Mouse (Mus musculus) left cerebral cortex, adult 8-10 months (tissue): Measurements from ENCODE around the gene Pik3r2. TPM values are rescaled to one million over a fixed set of nuclear protein-coding genes. Genes with fewer than 3 reads are reported as not detected.

ENCODE experiments used
- DNase-seq, 2 experiments: peaks; one replicate each; pipeline ENCODE4 v3.0.0; 2022; ENCODE audit warnings: low spot score in 2 of 2
- total RNA-seq, 4 experiments: library from RNA; stranded (reverse); gene quantifications; 2 replicates each; pipeline ENCODE4 v1.2.4; 2022

Pik3r2 gene
- total RNA-seq, 4 experiments from 2014 or later: 143 to 151 (median 149) TPM

DNA sequence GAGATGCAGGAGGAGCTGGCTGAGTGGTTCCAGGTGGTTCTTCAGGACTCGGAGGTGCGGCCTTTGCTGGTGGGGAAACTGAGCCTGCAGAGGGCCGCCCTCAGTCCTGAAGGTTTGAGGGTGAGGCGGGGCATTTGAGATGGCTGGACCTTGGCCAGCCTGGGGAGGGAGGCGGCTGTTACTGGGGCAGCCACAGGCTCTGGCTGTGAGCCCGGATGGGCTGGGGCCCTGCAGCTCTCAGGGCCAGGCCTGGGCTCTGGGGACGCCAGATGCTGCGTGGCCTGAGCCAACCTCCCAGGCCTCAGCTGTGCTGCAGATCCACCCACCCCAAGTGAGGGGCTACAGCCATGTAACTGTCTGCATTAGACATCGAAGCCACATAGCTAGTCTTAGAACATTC lies 2.7 kb downstream of the Pik3r2 start:
- DNase-seq: peak in 1 of 2 experiments; percentile 82

DNA sequence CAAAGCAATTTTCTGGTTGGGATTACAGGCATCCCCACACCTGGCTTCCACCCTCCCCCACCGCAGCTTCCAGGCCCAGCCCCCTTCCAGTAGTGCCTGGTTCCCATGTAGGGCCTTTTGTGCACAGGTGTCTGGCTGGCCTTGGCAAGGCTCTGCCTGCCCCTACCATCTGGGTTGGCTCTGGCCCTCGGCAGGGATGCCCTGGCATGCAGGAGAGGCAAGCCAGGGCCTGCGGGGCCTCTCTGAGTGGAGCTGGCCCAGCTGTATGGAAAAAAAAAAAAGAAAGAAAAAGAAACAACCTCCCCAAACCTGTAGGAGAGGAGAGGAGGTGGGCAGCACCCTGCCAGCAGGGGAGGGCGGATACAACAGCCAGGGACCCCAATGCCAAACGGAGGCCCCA lies 3.1 kb downstream of the Pik3r2 start:
- no peak for DNase-seq

DNA sequence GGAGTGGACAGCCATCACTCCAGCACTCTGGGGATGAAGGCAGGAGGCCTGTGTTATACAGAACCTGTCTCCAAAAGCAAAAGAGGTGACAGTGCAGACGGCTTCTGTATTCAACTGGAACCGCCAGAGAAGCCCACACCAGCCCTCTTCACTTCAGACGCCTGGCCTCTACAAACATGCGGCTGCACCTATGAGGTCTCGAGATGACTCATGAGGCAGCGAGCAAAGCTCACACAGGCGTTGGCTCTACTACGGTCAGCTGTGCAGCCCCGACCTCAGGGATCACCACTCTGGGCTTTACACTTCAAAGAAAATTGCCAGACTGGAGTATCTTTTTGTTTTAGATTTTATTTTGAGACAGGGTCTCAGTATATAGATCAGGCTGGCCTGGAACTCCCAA lies 3.6 kb downstream of the Pik3r2 start:
- no peak for DNase-seq

DNA sequence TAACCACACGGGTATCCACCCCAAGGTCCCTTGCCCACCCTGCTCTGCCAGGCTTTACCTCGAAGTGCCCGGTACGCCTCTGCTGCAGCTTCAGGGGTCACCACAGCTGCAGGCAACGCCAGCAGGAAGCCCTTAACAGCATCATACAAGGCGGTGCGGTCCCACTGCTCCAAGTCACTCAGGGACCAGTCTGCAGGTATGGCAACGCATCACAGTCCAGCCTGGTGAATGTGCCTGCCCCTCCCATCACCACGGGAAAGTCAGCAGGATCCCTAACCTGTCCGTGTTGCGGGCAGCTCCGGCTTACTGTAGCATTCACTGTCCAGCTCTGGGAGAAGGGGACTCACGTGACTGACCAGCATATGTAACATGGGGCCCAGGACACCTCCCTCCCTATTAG lies 4.4 kb downstream of the Pik3r2 start:
- no peak for DNase-seq

DNA sequence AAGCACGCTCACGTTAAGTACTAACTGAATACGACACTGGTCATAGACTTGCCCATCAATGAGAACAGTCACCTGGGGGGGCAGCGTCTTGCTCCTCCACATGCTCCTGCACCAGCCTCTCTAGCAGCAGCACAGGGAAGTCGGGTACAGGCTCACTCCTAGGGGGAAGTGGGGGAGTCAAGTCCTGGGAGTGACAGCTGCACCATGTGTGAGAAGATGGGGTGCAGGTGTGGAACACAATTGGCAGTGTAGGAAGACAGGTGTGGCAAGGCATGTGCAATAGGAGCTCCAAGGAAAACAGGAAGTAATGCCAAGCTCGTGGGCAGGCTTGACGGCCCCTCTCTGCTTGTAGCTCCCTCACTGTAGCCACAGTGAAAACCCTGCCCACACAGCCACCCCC lies 5.3 kb downstream of the Pik3r2 start:
- no peak for DNase-seq

DNA sequence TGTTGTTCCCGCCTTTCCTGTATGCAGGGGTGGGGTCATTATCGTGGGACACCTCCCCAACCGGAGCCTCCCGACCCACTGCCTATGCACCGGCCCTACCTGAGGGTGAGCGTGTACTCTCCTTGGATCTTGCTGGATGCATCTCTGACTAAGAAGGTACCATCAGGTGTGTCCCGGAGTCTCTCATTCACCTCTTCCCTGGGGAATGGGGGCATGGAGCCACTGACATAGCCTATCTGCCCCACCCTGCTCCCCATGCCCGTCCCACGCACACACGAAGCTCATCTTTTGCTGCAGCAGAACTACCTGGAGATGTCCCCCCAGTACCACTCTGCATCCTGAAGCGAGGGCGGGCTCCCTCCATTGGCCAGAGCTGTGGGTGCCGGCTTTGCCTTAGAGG lies 5.8 kb downstream of the Pik3r2 start:
- DNase-seq: no peak

DNA sequence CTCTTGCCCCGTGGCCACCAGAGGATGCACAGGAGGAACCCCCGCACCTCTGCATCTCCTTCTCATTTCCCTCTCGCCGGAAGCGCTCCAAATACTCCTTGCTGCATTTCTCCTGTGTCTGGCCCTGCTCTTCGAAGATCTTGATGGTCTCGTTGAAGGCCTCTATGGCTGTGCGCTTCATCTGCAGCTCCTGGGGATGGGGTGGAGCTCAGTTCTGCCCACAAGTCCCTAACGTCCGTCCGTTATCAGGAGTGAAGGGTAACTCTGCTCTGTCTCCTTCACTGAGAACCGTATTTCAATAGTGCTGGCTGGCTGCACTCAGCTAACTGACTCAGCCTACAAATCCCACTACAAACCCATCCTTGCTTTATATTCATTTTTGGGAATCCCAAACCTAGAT lies 6.7 kb downstream of the Pik3r2 start:
- no peak for DNase-seq

DNA sequence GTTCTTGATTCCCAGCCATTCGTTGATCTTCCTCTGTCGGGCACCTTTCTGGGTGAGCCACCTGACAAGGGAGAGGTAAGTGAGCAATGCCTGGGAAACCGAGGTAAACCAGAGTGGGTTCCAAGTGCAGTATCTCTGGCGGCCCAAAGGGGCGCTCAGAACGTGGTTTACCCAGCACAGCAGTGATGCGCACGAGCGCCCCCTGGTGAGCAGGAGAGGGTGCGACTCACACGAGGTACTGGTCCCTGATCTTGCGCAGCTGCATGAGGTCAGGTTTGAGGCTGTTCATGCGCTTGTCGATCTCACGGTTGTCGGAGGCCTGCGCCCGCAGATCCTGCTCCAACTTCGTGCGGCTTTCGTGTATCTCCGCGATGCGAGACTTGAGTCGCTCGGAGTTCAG lies 7.2 kb downstream of the Pik3r2 start:
- peak; percentile 90 to 91 for DNase-seq

DNA sequence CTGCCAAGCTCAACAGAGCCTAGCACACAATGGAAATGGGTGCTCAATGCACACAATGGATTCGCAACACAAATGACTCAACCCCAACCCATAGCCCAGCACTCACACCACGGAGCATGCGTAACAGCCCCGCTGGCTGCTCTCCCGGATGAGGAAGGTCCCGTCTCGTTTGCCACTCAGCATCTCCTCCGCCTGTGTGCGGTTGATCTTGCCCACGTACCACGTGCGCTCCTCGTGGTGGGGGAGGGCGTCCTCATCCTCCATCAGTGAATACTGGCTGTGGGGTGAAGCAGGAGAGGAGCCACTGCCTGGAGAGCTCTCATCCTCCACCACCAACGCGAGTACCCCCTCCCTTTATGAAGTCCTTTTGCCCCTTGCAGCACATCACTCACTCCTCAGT lies 7.6 kb downstream of the Pik3r2 start:
- no peak for DNase-seq

DNA sequence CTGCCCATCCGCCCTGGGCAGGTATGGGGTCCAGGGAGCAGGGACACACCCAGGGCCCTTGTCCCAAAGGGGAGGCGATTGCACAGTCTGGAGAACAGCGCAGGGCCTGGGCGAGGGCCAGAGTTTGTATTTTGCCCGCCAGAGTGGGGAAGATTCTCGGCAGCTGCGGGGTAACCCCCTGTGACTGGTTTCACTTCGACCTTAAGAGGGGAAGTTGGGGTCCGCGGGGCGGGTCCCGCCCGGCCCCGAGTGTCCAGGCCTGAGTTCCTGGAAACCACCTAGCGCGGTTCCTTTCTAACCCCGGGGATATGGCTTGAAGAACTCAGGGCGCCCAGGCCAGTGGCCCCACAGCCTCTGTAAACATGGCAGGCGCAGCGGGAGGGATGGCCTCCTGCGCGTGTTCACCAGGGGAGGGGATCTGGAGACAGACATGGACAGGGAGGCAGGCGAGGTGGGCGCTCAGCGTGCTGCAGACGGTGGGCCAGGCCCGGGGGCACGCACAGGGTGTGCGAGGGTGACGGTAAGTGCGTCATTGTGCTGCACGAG lies 8.2 kb downstream of the Pik3r2 start:
- DNase-seq: no peak

DNA sequence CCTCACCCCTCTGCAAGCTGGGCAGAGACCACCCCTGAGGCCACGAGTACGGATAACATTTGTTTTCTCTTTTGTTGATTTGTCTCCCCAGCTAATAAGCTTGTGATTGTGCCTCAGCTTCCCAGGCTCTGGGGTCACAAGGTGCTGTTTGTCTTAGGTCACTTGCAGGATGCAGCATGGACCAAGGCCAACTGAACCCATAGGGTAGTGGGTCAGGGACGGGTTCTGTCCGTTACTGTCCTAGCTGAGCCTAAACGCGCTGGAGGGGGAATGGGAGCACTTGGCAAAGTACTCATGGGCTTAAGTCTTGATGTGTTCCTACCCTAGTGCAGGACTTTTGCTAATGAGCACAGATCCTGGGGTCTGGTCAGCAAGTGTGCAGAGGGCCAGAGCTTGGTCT lies 9.0 kb downstream of the Pik3r2 start:
- DNase-seq: no peak

DNA sequence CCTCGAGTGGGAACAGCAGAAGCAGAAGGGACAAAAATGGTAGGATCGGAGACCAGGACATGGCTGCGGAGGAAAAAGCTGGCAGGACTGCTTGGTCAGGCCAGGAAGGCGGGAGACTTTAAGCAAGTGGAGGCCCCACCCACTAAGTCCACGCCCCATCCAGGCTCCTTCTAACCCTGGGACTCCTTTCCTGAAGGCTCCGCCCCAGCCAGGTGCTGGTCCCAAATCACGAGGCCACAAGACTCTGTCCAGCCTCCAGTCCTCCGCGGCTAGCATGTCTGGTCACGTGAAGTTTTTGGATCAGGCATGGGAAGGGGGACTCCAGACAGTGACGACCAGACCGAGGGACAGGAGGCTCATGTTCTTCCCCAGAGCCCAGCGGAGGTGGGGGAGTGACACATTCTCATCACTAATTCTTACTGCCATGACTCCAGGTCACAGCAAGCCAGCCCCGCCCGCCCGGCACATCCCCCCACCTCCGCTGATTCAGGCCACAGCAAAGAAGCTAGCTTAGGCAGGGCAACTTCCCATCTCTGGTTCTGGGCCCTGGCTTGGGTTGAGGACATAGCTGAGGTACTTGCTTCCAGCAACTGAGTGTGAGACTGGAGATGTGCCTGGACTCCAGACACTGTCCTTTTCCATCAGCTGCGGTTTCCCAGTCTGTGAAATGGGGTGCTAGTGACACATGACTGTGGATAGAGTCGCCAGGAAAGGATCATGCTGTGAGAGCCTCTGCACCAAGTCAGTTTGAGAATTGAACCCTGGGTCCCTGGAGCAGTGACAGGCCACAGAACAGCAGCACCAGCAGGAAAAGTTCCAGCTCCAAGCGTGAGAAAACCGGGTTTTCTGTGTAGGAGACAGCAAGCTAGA lies 9.7 kb downstream of the Pik3r2 start:
- peak in 1 of 2 experiments; percentile 34 for DNase-seq

DNA sequence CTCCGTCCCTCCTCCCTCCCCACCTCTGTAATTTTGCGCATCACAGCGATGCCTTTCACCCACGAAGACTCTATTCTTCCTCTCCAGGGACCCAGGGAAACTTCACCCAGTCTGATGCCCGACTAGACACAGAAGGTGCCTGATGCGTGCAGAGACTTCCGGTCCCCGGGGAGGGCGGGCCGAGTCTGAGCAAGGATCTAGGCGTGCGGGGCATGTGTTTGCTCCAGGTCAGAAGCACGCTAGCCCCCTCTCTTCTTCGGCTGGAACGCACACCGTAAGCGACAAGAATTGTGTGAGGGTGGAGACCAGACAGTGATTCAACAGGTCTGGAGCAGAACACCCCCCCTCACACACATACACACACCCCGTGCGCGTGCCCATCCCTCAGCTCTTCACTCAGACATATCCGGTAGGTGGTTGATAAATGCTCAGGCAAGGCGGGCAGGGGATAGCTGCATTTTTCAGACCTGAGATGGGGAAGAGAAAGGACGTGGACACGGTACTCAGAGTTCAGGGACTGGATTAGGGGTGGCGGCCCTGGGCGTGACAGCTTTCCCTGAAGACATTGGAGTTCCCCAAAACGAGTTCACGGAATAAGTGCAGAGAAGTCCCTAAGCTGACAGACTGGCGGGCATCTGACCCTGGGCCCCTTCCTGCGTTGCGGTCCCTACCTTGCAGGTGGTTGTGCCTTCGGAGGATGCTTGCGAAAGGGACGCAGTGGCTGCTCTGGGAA lies 10.5 kb downstream of the Pik3r2 start:
- peak in 1 of 2 experiments; percentile 38 for DNase-seq

DNA sequence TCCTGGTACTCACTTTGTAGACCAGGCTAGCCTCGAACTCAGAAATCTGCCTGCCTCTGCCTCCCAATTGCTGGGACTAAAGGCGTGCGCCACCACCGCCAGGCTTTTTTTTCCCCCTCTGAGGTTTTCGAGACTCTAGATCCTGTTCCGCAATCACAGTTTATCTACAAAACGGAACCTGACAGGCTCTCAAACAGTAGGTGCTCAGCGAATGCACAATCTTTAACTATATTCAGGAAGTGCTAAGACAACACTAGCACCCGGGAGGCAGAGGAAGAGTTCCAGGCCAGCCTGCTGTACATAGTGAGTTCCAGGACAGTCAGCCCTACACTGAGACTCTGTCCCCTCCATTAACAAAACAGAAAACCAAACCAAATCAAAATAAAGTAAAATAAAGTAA lies 11.2 kb downstream of the Pik3r2 start:
- no peak for DNase-seq

DNA sequence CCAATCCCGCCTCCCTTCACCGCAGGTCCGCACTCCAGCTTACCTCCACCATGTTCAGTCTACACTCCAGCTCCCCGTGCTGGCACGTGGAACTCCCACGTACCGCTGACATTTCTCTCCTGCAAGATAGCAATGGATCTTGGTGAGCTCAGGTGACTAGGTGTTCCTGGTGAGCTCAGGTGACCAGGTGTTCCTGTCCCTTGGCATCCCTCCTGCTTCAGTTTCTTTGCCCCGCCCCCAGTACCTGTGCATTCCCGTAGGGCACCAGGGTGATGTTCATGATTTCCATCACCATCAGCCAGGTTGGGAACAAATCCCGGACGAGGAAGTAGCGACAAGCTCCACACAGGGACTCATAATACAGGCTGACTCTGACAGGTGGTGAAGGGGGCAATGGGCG lies 11.8 kb downstream of the Pik3r2 start:
- peak in 1 of 2 experiments; percentile 35 for DNase-seq

DNA sequence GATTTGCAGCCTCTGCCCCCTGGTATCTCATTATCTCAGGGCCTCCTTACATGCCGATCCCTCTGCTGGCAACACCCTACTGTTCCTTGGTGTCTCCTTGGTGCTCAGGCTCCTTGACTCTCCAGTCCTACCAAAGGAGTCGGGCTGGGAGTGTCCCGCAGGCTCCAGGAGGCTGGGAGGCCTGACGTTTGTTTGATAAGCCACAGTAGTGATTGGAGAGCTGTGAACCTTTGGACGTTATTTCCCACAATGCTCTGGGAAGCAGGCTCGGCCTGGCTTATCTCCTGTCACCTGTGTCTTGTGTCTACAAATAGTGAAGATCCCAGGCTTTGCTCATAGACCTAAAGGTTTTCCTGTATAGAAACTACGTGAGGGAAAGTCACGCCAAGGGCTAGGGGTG lies 12.5 kb downstream of the Pik3r2 start:
- no peak for DNase-seq

DNA sequence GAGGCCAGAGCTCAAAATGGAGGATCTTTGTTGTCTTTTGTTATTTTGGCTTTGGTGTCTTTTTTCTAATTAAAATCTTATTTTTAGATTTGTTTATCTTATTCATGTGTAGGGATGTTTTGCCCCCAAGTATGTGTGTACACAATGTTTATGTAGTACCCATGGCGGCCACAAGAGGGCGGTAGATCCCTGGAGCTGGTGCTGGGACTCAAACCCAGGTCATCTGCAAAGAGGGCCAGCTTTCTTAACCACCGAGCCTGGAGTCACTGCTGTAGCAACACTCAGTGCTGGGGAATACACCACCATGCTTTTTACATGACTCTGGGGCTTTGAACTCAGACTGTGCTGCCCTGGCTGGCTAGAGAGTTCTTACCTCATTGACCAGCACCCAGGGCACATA lies 13.2 kb downstream of the Pik3r2 start:
- no peak for DNase-seq

DNA sequence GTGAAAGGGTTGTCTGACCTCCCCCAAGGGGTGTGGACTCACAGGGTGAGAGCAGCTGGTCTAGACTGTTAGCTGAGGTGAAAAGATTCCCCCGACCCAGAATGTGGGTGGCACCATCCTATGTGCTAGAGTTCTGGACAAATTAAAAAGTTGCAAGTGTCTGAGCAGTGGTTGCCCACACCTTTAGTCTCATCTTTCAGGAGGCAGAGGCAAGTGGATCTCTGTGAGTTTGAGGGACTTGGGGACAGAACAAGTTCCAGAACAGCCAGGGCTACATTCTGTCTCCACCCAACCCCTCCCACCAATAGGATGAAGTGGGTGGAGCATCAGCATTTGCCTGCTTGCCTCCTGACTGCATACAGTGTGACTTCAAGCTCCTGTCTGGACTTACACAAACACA lies 14.4 kb downstream of the Pik3r2 start:
- DNase-seq: no peak

DNA sequence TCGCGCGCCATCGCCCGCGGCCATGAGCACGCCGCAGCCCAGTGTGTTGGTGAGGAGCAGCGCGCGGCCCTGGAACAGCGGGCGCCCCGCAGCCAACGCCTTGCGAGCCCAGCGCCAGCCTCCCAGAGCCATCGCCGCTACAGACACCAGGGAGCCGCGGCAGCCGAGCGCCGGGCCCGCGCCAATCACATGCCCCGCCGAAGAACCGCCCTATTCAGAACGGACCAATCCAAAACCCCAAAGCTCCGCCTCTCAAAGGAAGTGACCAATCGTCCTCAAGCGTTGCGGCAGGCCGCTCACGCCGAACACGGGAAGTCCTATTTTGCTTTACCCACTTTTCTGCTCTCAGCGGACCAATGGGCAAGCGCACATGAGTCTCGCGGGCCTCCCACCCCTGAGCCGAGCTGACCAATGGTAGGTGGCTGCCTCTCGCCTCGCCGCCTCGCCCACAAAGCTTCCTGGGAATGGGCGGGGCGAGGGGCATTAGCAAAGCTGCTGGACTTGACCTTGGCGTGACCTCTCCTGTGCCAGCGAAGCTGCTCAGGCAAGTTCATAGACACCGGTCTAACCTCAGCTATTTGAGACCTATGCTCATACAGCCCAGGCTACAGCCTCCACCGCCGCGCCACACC lies 15.6 kb downstream of the Pik3r2 start, which contains the start of gene Mpv17l2:
Gene Mpv17l2 (minus strand): TSS at position 172 of the 632 bp plus-strand sequence.
- DNase-seq: peak; percentile 82 to 98

DNA sequence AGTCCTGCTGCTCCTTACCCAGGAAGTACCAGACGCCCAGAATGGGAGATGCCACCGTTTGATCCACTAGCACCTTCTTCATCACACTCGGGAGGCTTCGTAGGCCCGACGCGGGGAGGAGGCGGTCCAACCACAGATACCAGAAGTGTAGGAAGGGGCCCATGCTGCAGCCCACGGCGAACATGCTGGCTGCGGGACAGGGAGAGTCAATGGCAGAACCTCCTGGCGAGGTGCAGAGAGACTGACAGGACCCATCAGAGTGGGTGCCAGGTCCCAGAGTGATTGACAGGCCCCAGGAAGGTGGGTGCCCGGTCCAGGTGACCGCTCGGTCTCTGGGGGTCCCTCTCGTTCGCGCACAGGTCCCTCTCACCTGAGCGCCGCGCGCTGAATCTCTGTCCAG lies 16.2 kb downstream of the Pik3r2 start:
- DNase-seq: no peak

DNA sequence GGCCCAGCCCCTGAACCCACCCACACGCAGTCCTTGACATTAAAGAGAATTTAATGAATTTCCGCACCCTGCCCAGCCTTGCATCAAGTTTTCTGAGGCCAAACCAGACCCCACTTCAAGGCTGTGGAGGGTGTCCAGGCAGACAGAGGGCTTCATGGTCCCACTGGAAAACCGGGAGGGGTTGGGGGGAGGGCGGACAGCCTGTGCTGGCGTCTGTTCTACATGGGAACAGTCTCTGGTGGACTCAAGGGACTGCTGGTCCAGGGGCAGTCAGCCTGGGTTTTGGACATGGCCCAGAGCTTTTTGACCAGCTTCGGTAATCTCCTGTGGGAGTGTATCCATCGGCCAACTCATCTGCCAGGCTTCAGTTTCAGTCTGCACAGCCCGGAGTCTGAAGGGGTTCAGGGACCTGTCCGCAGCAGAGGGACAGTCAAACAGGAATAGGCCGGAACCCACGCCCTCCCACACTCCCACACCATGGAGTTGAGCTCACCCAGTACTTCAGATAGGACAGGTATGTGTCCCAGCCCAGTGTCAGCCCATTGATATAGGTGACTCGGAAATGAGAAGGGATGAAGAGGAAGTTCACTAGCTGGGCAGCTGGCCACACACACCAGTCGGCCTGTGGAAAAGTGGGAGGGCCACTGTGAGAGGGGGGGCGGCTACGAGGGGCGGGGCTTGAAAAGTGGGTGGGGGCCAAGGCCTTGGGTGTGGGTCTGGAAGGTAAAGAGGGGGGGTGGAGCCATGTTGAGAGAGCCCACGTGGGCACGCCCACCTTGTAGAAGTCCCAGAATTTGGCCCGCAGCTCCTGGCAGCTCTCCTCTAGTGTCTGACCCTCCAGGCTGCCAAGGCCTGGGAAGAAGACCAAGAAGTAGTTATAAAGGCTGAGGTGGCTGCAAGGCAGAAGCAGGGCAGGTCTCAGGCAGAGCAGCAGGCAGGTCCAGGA lies 17.6 kb downstream of the Pik3r2 start:
- peak in 1 of 2 experiments; percentile 37 for DNase-seq
